Mouse (Mus musculus) lung, postnatal 0 days (tissue): ENCODE data around the gene Fam229b.

Experiments used
- CTCF ChIP-seq: IDR thresholded peaks from 2 replicates; pipeline ENCODE4 v1.5.1; 2016; ENCODE audit warnings: antibody characterized with exemption, mild to moderate bottlenecking
- EP300 ChIP-seq: IDR thresholded peaks from 2 replicates; pipeline ENCODE4 v1.6.1; 2016; ENCODE audit warnings: antibody characterized with exemption, mild to moderate bottlenecking, control low read depth

- TF ChIP-seq CTCF (no peak), EP300 (no peak)
Measured at GRCm38 (mm10) chr10:39158306-39158705, 24.6 kb upstream of the Fam229b start.
